Mouse (Mus musculus) cerebellum, postnatal 4 days (tissue): ENCODE measurements around the gene Smim22.

Experiments
- DNase-seq, 2 experiments: peaks; one replicate each; pipeline ENCODE4 v3.0.0; 2022; ENCODE audit warnings: low spot score in 2 of 2, mixed read lengths in 1 of 2

The Smim22 gene

DNA sequence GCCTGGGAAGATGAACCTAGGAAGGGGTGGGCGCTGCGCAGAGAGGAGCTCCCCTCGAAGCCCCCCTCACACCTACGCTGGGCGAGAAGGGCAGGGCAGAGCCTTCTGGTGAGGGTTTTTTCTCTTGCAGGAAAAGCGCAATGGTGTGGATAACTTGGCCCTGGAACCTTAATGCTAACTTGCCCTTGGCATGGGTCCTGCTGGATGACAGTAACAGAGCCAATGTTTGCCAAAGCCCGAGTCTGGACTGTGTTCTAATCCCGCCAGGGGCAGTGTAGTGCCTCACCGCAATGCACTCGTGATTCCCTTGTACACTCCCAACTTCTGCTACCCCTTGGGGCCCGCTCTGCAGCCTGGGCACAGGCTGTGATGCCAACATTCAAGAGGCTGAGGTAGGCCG, 988 bp downstream of the Smim22 start:
- DNase-seq = no peak

DNA sequence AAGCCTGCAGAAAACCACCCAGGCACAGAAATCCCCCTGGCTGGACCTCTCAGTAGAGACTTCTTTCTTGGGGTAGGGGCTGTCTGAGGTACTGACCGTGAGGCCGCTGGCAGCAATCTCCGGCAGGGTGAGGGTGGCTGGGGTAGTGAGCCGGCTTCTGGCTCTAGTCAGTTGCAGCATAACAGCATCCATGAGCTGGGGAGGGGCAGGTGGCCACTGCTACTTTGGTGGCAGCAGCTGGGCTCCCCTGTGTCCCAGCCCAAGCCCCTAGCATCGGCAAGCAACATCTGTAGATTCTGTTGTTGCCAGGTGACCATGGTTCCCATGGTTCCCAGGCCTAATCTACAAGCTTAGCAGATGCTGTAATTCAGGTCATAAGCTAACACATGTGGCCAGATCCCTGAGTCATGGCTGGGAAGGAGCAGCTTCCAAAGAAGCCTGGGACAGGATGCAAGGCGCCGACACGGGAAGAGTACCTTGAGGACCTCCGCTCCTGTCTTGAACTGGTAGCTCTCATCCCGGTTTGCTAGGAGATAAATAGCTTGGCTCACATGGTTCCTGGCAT, 3.4 kb downstream of the Smim22 start:
- DNase-seq = no peak

DNA sequence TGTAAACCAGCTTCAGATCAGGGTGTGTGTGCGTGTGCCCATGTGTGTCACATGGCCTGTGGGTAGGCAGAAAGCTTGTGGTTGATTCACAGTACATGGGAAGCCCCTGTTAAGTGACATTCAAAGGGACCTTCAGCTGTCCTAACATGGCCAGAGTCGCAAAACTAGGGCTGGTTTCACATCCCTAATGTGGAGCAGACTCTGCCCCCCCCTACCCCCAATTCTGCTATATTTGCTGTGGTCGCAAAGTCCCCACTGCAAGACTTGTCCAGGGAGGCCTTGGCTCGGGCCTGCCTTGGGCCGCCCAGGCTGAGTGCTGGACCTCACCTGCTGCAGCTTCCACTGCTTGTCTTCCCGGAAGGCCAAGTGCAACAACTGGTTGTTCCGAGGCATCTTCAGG, 4.2 kb downstream of the Smim22 start:
- DNase-seq = no peak

DNA sequence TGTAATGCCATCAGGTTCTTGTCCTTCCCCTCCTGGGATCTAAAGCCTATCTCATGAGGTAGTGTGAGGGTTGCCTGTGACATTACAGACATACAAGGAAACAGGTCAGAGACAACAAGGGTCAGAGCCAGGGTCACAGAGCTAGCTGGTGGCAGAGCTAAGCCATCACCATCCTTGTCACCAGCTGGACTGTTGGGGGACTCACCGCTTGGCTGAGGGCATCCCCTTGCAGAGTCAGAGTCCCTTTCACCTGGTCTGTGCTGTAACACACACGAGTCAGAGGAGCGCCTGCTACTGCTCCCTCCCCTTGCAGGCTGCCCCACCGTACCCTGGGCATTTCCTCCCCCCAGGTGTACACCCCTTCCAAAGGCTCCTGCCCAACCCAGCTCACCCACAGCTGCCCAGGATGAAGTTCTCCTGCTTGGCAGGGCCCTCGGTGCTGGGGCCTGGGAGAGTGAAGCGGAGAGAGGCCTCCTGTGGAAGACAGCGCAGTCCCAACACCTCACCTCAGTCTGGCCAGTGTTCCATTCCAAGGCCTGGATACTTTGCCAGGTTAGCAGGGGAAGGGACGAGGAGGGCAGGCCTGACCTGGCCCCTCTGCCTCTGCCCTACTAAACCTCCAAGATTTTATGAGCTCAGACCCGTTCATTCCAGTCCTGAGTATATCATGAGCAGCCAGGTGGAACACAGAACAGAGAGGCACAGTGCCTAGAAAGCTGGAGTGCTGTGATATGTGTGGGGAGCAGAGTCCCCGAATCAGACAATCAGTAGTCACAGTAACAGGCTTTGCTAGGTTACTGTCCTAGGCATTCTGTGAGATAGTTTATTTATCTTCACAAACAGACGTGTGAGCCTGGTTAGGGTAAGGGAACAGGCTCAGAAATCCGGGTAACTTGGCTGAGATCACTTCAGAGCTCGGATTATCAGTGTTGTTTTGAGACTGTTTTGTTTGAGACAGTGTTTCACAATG, 5.2 kb downstream of the Smim22 start:
- DNase-seq = no peak

DNA sequence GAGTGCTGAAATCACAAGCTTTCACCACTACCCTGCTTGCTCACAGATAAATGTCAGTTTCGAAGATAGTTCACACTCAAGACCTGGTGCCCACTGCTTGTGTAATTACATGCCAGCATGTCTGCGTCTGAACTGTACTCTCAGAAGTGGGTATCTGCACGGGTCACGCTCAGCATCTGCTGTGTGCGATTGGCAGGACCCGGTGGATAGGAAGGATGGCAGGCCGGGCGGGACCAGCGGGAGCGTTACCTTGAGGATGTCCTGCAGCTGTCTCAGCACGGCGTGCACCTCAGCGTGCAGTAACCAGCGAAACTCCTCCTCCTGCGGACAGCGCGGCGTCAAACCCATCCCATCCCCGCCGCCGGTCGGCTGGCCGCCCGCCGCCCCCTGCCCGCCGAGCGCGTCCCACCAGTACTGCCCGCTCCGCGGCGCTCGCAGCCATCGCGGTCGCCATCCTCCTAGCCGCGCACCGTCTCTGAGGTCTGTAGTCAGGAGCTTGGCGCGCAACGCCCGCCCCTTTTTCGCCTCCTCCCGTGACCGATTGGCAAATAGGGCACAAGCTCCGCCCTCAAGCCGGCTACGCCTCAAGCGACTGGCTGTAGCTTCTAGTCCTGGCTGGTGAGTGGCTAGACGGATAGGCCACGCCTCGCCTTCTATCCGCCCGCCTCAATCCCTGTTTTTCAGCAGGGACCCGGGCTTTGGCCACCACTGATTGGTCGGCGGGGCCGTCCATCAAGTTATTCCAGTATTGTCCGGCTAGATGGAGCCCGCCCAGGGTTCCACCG, 6.2 kb downstream of the Smim22 start, which contains the start of gene Rogdi:
TSS of gene Rogdi (minus strand) at position 500 of the 785 bp plus-strand sequence.
- DNase-seq = peak; percentile 90 to 98

DNA sequence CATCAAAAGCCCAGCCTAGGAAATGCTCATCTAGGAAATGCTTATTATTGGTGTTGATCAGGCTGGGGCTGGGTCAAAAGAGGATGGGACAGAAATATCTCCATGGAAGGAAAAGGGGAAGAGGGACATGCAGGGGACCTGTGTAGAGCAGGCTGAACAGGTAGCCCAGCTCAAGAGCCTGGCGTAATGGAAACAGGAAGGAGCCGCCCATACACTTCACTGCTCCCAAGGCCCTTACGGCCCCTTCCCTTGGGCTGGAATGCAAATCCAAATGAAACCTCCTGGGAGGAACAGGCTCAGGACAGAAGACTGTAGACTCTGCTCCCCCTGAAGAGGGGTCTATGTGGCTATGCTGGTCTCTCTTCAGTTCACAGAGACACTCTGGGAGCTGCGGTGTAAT, 7.5 kb downstream of the Smim22 start:
- DNase-seq = no peak

DNA sequence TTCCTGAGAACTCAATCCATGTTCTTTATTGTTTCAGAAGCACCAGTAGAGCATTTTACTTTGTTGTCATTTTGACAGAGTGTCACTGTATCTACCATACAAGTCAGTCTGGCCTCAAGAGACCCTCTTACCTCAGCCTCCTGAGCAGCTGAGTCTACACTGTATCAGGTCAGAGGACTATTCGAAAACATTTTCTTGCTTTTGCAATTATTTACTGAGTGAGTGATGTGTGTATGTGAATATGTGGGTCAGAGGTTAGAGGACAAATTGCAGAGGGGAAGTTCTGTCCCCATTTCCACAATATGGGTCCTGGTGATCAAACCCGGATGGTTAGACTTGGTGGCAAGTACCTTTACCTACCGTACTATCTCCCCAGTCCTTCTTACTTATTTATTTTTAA, 16.9 kb downstream of the Smim22 start:
- no peak for DNase-seq

DNA sequence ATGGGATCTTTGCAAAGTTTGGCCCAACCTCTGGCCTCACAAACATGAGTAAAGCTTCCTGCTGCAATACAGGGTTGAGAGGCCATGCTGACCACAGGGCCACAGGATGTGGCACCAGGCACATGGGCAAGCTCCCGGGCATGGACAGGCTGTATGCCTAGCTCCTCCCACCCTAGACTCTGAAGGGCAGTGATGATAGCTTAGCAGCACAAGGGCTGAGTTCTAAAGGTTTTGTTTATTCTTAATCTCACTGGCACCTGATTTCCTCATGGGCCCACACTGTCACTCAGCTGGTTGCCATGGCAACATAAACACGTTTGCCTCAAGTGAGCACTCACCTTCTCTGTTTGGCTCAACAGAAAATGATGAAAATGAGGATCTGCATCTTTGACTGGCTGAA, 22.8 kb downstream of the Smim22 start:
- no peak for DNase-seq

DNA sequence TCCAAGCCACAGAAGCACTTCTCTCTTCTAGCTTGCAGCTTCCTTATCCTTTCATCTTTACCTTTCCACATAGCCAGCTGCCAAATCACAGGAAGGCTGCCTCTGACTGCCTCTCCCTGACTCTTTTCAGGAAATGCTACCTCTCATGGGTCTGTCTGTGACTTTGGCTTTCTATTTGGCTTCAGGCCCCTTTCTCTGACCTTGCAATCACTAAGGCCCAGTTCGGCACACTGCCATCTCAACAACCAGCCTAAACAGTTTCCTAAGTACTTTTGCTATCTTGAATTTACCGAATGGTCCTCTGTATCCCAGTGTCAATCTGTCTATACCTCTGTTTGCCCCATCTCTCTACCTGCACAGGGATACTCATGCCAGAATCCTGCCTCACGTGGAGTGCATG, 28.5 kb downstream of the Smim22 start:
- DNase-seq = no peak

DNA sequence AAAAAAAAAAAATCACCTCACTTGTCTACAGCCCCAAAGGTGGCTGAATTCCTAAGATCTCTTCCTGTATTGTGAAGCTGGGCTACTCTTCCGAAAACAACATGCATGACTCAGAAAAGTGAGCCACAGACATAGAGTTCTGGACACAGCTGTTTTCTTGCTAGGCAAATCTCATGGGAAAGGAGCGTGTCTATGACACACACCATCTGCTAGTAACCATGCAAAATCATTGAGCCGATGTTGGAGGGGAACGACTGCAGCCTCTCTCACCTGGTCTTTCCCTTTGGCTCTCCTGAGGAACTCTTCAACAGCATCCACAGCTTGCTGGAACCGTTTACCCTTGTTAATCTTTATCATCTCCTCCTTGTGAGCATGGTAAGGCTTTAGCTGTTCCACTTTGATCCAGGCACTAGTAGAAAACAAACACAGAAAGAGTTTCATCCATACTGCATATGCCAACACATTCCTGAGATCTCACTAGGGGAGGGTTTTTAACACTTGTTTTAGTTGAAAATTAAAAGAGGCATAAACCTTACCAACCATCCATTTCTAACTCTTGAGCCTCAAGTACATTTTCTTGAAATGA, 29.7 kb downstream of the Smim22 start:
- DNase-seq = no peak

DNA sequence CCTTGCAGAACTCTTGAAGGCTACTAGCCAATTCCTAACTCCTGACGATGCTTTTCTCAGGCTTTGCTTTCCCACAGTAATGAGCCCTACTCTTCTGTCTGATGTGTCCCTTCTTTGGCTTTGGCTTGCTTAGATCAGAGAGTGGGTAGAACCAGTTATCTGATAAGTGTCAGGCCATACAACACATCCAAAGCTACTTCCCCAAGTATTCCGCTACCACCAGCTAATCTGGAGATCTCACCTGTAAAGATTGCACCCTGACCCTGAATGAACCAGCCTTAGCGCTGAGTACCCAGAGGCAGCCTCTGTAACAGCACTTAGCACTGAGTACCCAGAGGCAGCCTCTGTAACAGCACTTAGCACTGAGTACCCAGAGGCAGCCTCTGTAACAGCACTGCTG, 38.2 kb downstream of the Smim22 start:
- DNase-seq = no peak

DNA sequence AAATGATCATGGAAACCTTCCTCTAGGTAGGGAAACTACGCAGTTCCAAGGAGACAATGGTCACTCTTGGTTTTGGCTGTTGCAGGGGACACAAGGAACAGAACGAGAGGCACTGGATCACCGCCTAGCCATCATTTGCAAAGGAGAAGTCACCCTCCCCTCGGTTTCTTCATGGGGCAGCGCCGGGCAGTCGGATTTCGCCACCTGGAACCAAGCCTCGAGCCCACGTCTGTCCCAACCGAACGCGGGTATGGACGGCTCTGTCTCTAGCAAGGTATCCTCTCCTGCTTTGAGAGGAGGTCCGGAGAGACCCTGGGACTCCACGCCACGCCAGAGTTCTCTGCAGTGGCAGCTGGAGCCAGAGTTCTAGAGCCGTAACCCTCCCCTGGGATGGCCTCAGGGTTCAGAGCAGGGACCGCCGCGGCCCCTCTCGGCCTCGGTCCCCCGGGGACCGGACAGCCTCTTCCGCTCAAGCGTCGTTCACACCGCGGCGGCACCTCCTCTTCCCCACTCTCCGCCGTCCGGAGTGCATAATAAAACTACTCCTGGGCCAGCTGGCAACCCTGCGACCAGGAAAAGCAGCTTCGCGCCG, 42.2 kb downstream of the Smim22 start:
- DNase-seq = no peak

DNA sequence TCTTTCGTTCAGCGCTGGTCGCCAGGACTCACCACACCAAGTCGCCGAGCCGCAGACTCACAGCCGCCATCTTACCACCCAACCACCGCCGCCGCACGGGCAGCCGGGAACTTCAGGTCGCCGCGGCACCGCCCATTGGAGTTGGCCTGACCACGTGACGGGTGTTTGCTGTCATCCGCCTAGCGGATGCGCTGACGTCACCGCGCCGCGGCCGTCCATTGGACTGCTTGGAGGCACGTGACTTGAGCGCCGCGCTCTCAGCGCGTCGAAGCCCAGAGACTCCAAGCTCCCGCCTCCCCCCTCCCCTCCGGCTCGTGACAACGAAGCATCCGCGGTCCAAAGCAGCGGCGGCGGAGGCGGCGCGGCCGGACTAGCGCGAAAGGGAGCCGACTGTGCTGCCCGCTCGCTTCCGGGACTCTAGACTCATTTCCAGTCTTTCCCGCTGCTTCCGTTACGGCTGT, 42.7 kb downstream of the Smim22 start, which contains the start of the genes Glyr1 and Ubn1:
TSS of gene Glyr1 (minus strand) at position 90 of the 461 bp plus-strand sequence.
TSS of gene Ubn1 (plus strand) at position 284 of the 461 bp plus-strand sequence.
- peak; percentile 95 to 99 for DNase-seq

DNA sequence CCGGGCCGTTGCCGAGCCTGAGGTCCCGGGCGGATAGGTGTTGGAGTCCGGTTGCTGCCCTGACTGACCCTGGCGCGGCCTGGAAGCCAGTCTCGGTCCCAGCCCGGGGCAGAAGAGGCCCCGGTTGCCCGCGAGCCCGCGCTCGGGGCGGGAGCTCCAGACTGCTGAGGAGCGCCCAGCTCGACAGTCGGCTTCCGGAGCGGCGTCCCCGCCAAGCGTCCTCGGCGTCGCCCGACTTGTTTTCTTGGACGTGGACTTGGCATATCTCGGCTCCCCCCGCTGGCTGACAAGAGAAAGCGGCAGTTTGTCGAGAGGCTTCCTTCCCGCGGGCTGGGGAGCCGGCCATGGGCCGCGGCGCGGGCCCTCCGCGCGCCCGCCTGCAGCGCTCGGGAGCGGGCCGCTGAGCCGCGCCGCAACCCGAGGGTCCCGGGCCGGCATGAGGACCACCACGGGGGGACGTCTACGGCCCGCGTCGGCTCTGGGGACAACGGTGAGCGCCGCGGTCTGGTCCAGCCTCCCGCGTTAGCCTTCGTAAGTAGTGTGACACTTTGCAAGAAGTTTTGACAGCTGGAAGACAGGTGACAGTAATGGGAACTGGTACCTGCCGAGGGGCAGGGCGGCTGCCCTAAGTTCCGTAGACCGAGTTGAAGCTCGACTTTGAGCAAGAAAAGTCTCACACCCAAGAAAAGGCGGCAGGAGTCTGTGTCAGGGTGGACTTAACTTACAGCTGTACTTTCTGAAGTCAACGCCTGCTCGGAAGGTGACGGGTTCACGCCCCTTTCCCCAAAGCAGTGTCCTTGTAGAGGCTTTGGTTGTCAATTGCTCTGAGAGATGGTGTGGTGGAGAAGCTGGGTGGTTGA, 43.4 kb downstream of the Smim22 start:
- DNase-seq = peak; percentile 47 to 71
